Mouse (Mus musculus): Measurements from ENCODE around the gene Mettl7b.

Gene Mettl7b

GRCm38 (mm10) chr10:128918246-128918645, 42.5 kb downstream of the Mettl7b start:
- peak; percentile 31 for DNase-seq

DNA sequence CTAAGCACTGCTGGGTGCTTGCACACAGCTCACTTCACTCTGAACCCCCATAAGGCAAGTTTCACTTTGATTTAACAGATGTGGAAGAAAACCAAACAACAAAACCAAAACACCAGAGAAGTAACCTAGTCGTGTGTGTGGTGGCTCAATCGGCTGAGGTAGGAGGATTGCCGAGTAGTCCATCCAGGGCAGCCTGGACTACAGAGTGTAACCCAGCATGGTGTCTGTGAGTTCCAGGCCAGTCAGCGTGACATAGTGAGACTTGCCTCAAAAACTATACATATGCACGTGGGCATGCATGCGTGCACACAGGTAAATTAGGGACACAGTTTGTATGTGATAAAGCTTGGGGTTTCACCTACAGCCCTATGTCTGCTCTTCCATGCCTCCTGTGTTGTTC, 43.4 kb downstream of the Mettl7b start:
- no peak for DNase-seq

DNA sequence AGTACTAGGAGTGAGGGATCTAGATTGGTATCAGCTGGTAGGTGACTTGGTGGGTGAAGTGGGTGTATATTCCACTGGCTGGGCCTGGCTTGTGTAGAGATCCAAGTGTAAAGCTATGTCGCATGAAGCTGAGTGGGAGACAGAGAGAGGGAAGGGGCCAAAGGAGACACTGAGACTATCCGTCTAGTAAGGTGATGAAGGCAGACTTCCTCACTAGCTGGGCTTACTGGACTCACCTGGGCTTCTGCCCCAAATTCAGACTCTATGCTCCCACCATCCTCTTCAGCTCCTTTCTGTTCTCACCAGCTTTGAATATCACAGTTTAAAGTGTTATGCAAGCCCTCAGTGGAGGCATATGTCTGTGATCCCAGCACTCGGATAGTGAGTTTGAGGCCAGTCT, 44.1 kb downstream of the Mettl7b start:
- no peak for DNase-seq

GRCm38 (mm10) chr10:128915550-128915949, 45.2 kb downstream of the Mettl7b start:
- no peak for DNase-seq

DNA sequence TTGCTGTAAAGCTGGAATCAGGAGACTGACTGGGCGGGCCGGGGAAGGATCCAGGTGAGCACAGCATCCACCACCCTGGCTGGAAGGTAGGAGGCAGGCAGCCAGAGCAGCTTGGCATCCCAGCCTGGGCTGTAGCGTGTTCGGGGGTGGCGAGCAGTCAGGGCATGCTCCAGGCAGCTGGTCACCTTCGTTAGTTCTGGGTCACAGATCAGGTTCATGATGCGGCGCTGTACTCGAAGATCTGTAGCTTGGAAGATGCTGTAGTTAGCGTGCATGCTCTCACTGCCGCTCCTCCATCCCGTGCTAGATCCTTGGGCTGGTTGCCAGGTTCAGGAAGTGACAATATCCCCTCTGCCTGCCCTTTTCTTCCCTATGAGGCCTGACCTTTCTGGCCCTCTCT, 47.1 kb downstream of the Mettl7b start:
- no peak for DNase-seq

- DNase-seq, result peak; percentile 75
Measured at GRCm38 (mm10) chr10:128913219-128913618, 47.6 kb downstream of the Mettl7b start.

- no peak for DNase-seq
Measured at GRCm38 (mm10) chr10:128912791-128913190, 48.0 kb downstream of the Mettl7b start.

DNA sequence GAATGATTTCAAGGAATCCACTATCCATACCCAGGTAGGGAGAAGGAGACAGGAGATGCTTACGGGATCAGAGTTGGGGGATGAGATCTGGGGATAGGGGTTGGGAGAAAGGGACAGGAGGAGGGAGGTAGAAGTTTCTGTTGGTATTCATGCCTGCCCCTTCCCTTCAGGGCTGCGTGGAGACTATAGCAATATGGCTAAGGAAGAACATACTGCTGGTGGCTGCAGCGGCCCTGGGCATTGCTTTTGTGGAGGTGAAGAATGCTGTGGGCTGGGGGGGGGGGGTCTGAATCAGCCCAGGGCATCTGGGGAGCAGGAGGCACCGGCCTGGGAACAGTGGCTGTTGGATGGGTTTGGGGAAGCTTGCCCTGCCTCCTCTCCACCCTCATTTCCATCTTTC, 48.5 kb downstream of the Mettl7b start:
- DNase-seq, result no peak

DNA sequence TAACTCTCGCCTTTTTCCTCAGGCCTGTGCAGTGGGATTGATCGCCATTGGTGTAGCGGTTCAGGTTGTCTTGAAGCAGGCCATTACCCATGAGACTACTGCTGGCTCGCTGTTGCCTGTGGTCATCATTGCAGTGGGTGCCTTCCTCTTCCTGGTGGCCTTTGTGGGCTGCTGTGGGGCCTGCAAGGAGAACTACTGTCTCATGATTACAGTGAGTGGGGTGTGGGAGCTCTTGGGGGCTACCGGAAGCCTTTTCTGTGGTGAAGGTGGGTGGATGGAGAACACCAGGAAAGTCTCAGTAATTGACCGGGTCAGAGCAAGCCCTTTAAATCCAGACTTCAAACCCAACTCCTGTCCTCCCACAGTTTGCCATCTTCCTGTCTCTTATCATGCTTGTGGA, 49.4 kb downstream of the Mettl7b start:
- DNase-seq, result no peak

DNA sequence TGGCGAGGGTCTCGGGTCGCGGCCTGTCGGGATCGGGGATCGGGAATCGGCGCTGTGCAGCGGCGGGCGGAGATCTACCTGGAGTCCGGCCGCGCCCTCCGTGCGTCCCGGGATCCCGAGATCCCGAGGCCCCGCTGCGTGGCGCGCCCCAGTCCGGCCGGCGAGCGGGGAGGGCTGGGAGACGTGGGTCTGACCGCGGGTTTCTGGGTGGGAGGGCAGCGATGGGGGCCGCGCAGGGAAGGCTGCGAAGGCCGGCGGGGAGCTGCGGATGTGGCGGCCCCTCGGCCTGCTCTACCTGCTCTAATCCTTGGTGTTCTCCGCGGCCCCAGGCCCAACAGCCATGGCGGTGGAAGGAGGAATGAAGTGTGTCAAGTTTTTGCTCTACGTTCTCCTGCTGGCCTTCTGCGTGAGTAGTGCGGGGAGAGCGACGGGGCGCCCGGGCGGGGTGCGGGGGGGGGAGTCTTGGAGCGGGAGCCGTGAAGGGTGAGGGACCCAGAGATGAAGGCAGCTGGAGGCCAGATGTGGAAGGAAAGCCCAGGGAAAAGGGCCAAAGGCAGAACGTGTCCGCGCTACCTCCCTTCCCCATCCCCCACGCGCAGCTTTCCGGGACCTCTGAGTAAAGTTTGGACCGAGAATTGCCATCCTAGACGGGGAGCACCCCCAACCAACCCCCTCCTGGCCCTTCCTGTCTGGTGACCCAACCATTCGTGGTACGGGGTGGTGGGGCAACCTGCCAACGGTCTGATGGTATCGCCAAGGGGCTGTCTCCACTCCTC, 50.5 kb downstream of the Mettl7b start:
- no peak for DNase-seq

DNA sequence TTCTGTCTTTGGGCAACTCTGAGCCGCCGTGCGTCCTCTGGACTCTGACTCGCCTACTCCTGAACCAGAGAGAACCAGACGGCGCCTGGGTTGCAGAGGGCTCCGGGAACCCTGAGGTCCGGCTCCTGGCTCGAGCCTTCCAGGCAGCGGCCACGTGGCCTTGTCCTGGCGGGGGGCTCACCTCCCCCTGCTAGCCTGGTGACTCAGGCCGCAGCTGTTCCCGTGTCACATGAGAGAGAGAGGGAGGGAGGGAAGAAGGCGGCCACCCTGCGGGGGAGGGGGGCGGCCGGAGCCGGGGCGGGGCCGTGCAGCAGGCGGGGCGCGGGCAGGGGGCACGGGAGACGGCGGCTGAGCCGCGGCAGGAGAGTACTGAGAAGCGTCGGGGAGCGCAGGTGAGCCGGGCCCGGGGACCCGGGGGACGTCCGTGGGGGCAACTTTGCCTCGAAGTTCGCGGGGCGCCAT, 51.2 kb downstream of the Mettl7b start:
- DNase-seq, result peak; percentile 73

GRCm38 (mm10) chr10:128908778-128909448, 51.9 kb downstream of the Mettl7b start:
- no peak for DNase-seq
